Mouse (Mus musculus): ENCODE measurements around the gene Xylt1. TPM values are rescaled to one million over a fixed set of nuclear protein-coding genes. Genes with fewer than 3 reads are reported as not detected.
A peak's percentile ranks its signal among the peaks of the same experiment; 100 is the strongest.

The Xylt1 gene
- 2.9 TPM in 2 replicates for polyA plus RNA-seq (2015; fragmentation: Nextera tagmentation; extraction: Ambion mirVana)

GRCm38 (mm10) chr7:117380418-117381187, at the start of gene Xylt1:
Gene Xylt1, plus strand, starts transcription at chr7:117380979.
- ATAC-seq = peak; percentile 90
- no peaks in the 10 kb centered on the region for H3K9me3 ChIP-seq (ENCODE audit: control insufficient read depth, low read length)
- H3K27me3 ChIP-seq (replicated peaks; ENCODE audit: control insufficient read depth, insufficient read depth, low read length) = no peaks in the 10 kb centered on the region
- peak within 1 kb of the TSS; percentile 86 for H3K4me3 ChIP-seq (ENCODE audit: low read length)
- peak within 1 kb of the TSS; percentile 85 for H3K4me2 ChIP-seq (ENCODE audit: low read length)
- H3K9ac ChIP-seq (ENCODE audit: low read depth, low read length) = peak within 1 kb of the TSS; percentile 95
- H3K27ac ChIP-seq (ENCODE audit: low read depth, low read length) = peak within 1 kb of the TSS; percentile 87
- H3K36me3 ChIP-seq (ENCODE audit: control insufficient read depth, insufficient read depth, low read length) = no peaks in the 10 kb centered on the region
- under 1% methylated on average over 52 of the region's 69 CpGs for WGBS
- peaks cover 10% of the 10 kb centered on the region for H3K4me1 ChIP-seq (ENCODE audit: control insufficient read depth, insufficient read depth, low read depth, low read length)

GRCm38 (mm10) chr7:117333936-117334335, 46.8 kb upstream of the Xylt1 start:
- Histone ChIP-seq H3K4me2 (ENCODE audit: low read length) (no peak overlapping the region), H3K9ac (ENCODE audit: low read depth, low read length) (no peak overlapping the region), H3K4me3 (ENCODE audit: low read length) (no peak overlapping the region), H3K27ac (ENCODE audit: low read depth, low read length) (no peak overlapping the region), H3K36me3 (ENCODE audit: control insufficient read depth, insufficient read depth, low read length) (no peaks in the 10 kb centered on the region), H3K9me3 (ENCODE audit: control insufficient read depth, low read length) (no peaks in the 10 kb centered on the region), H3K4me1 (ENCODE audit: control insufficient read depth, insufficient read depth, low read depth, low read length) (no peaks in the 10 kb centered on the region), H3K27me3 (replicated peaks; ENCODE audit: control insufficient read depth, insufficient read depth, low read length) (no peaks in the 10 kb centered on the region)
- 83% methylated on average over 5 of the region's 5 CpGs for WGBS
- ATAC-seq = no peak

- no peak for ATAC-seq
- Histone ChIP-seq H3K27ac (ENCODE audit: low read depth, low read length) (no peak overlapping the region), H3K9ac (ENCODE audit: low read depth, low read length) (no peak overlapping the region), H3K36me3 (ENCODE audit: control insufficient read depth, insufficient read depth, low read length) (no peaks in the 10 kb centered on the region), H3K9me3 (ENCODE audit: control insufficient read depth, low read length) (no peaks in the 10 kb centered on the region), H3K4me3 (ENCODE audit: low read length) (no peak overlapping the region), H3K27me3 (replicated peaks; ENCODE audit: control insufficient read depth, insufficient read depth, low read length) (no peaks in the 10 kb centered on the region), H3K4me2 (ENCODE audit: low read length) (no peak overlapping the region), H3K4me1 (ENCODE audit: control insufficient read depth, insufficient read depth, low read depth, low read length) (no peaks in the 10 kb centered on the region)
- 45% methylated on average over 2 of the region's 2 CpGs for WGBS
These were observed 24.5 kb upstream of the Xylt1 start for GRCm38 (mm10) chr7:117356316-117356715.

- 77% methylated on average over 6 of the region's 6 CpGs for WGBS
- Histone ChIP-seq H3K27me3 (replicated peaks; ENCODE audit: control insufficient read depth, insufficient read depth, low read length) (no peaks in the 10 kb centered on the region), H3K4me1 (ENCODE audit: control insufficient read depth, insufficient read depth, low read depth, low read length) (no peaks in the 10 kb centered on the region), H3K36me3 (ENCODE audit: control insufficient read depth, insufficient read depth, low read length) (no peaks in the 10 kb centered on the region), H3K4me3 (ENCODE audit: low read length) (no peak overlapping the region), H3K27ac (ENCODE audit: low read depth, low read length) (no peak overlapping the region), H3K9me3 (ENCODE audit: control insufficient read depth, low read length) (no peaks in the 10 kb centered on the region), H3K9ac (ENCODE audit: low read depth, low read length) (no peak overlapping the region), H3K4me2 (ENCODE audit: low read length) (no peak overlapping the region)
- ATAC-seq = no peak
These were observed 23.2 kb upstream of the Xylt1 start for GRCm38 (mm10) chr7:117357425-117358194.

- Histone ChIP-seq H3K4me3 (ENCODE audit: low read length) (no peak overlapping the region), H3K27ac (ENCODE audit: low read depth, low read length) (no peak overlapping the region), H3K4me1 (ENCODE audit: control insufficient read depth, insufficient read depth, low read depth, low read length) (no peaks in the 10 kb centered on the region), H3K36me3 (ENCODE audit: control insufficient read depth, insufficient read depth, low read length) (no peaks in the 10 kb centered on the region), H3K4me2 (ENCODE audit: low read length) (no peak overlapping the region), H3K27me3 (replicated peaks; ENCODE audit: control insufficient read depth, insufficient read depth, low read length) (no peaks in the 10 kb centered on the region), H3K9me3 (ENCODE audit: control insufficient read depth, low read length) (no peaks in the 10 kb centered on the region), H3K9ac (ENCODE audit: low read depth, low read length) (no peak overlapping the region)
- no peak for ATAC-seq
- 97% methylated on average over 2 of the region's 2 CpGs for WGBS
These were observed 19.5 kb upstream of the Xylt1 start for GRCm38 (mm10) chr7:117361281-117361680.

- no peak overlapping the region for H3K4me3 ChIP-seq (ENCODE audit: low read length)
- no peaks in the 10 kb centered on the region for H3K27me3 ChIP-seq (replicated peaks; ENCODE audit: control insufficient read depth, insufficient read depth, low read length)
- H3K4me1 ChIP-seq (ENCODE audit: control insufficient read depth, insufficient read depth, low read depth, low read length) = no peaks in the 10 kb centered on the region
- H3K27ac ChIP-seq (ENCODE audit: low read depth, low read length) = no peak overlapping the region
- no peaks in the 10 kb centered on the region for H3K36me3 ChIP-seq (ENCODE audit: control insufficient read depth, insufficient read depth, low read length)
- no peak for ATAC-seq
- H3K9me3 ChIP-seq (ENCODE audit: control insufficient read depth, low read length) = no peaks in the 10 kb centered on the region
- H3K9ac ChIP-seq (ENCODE audit: low read depth, low read length) = no peak overlapping the region
- WGBS = 90% methylated on average over 4 of the region's 4 CpGs
- H3K4me2 ChIP-seq (ENCODE audit: low read length) = no peak overlapping the region
These were observed 18.3 kb upstream of the Xylt1 start for GRCm38 (mm10) chr7:117362493-117362892.

GRCm38 (mm10) chr7:117368647-117369289, 12.0 kb upstream of the Xylt1 start:
- Histone ChIP-seq H3K36me3 (ENCODE audit: control insufficient read depth, insufficient read depth, low read length) (no peaks in the 10 kb centered on the region), H3K27ac (ENCODE audit: low read depth, low read length) (no peak overlapping the region), H3K4me3 (ENCODE audit: low read length) (no peak overlapping the region), H3K9ac (ENCODE audit: low read depth, low read length) (no peak overlapping the region), H3K4me2 (ENCODE audit: low read length) (no peak overlapping the region), H3K9me3 (ENCODE audit: control insufficient read depth, low read length) (no peaks in the 10 kb centered on the region), H3K27me3 (replicated peaks; ENCODE audit: control insufficient read depth, insufficient read depth, low read length) (no peaks in the 10 kb centered on the region), H3K4me1 (ENCODE audit: control insufficient read depth, insufficient read depth, low read depth, low read length) (no peaks in the 10 kb centered on the region)
- WGBS = 57% methylated on average over 6 of the region's 6 CpGs
- ATAC-seq = no peak

GRCm38 (mm10) chr7:117369290-117369941, 11.4 kb upstream of the Xylt1 start:
- Histone ChIP-seq H3K36me3 (ENCODE audit: control insufficient read depth, insufficient read depth, low read length) (no peaks in the 10 kb centered on the region), H3K9me3 (ENCODE audit: control insufficient read depth, low read length) (no peaks in the 10 kb centered on the region), H3K27ac (ENCODE audit: low read depth, low read length) (no peak overlapping the region), H3K4me1 (ENCODE audit: control insufficient read depth, insufficient read depth, low read depth, low read length) (no peaks in the 10 kb centered on the region), H3K9ac (ENCODE audit: low read depth, low read length) (no peak overlapping the region), H3K27me3 (replicated peaks; ENCODE audit: control insufficient read depth, insufficient read depth, low read length) (no peaks in the 10 kb centered on the region), H3K4me3 (ENCODE audit: low read length) (no peak overlapping the region), H3K4me2 (ENCODE audit: low read length) (no peak overlapping the region)
- 78% methylated on average over 5 of the region's 5 CpGs for WGBS
- no peak for ATAC-seq
